Mouse (Mus musculus) midbrain, embryonic 10.5 days (tissue): ENCODE measurements around the gene Gm11397. TPM values are rescaled to one million over a fixed set of nuclear protein-coding genes. Genes with fewer than 3 reads are reported as not detected.
"Not testable (repeated sequence)": the region's sequence is repeated elsewhere in the genome, so short reads cannot be mapped to it uniquely, and the experiment has no call there.

Experiments used
- DNase-seq: peaks from one replicate; pipeline ENCODE4 v3.0.0-alpha.2; 2017; ENCODE audit warnings: low spot score
- H3K27ac ChIP-seq: fragments of 300-500 bp; sonication (generic); replicated peaks from 2 replicates; pipeline ENCODE4 v1.5.1; 2016; ENCODE audit warnings: mild to moderate bottlenecking
- H3K27me3 ChIP-seq: fragments of 300-500 bp; sonication (generic); 2 replicates; pipeline ENCODE4 v1.6.1; 2016; ENCODE audit warnings: low read depth, mild to moderate bottlenecking; ENCODE audit not compliant: poor library complexity, severe bottlenecking
- H3K36me3 ChIP-seq: fragments of 300-500 bp; sonication (generic); 2 replicates; pipeline ENCODE4 v1.6.1; 2016; ENCODE audit warnings: mild to moderate bottlenecking, moderate library complexity
- H3K4me1 ChIP-seq: fragments of 300-500 bp; sonication (generic); 2 replicates; pipeline ENCODE4 v1.6.1; 2016
- H3K4me3 ChIP-seq: fragments of 300-500 bp; sonication (generic); 2 replicates; pipeline ENCODE4 v1.5.1; 2016; ENCODE audit warnings: mild to moderate bottlenecking, moderate library complexity
- H3K9me3 ChIP-seq: fragments of 300-500 bp; sonication (generic); replicated peaks from 2 replicates; pipeline ENCODE4 v1.6.1; 2016; ENCODE audit warnings: mild to moderate bottlenecking
- WGBS: fragments of 180-500 bp; shearing (Covaris S2); methylation state at CpG from one replicate; pipeline ENCODE4 v1.1.7; 2016; 5-methylcytosine and 5-hydroxymethylcytosine counted together
- polyA plus RNA-seq: library from polyadenylated mRNA; unstranded; fragments of >200 nt; fragmentation: Nextera tagmentation; extraction: Ambion mirVana; gene quantifications from 2 replicates; pipeline ENCODE4 v1.2.1, GENCODE M21; 2016

The Gm11397 gene
- not detected in 2 replicates for polyA plus RNA-seq

GRCm38 (mm10) chr13:33395461-33395860 is at the start of gene Gm11397:
Gene Gm11397, plus strand, starts transcription at chr13:33395761.
- H3K27me3 ChIP-seq, H3K9me3 ChIP-seq, H3K27ac ChIP-seq, DNase-seq, H3K36me3 ChIP-seq, H3K4me1 ChIP-seq, H3K4me3 ChIP-seq: not testable (repeated sequence)
- 73% methylated on average over 2 of the region's 2 CpGs for WGBS

- not testable (repeated sequence) for DNase-seq, H3K36me3 ChIP-seq, H3K27ac ChIP-seq, H3K4me3 ChIP-seq, H3K4me1 ChIP-seq, H3K9me3 ChIP-seq, H3K27me3 ChIP-seq
- 93% methylated on average over 1 of the region's 1 CpGs for WGBS
These were observed 38.9 kb upstream of the Gm11397 start for GRCm38 (mm10) chr13:33356666-33357065.

GRCm38 (mm10) chr13:33432714-33433113 is 37.2 kb downstream of the Gm11397 start:
- not testable (repeated sequence) for H3K36me3 ChIP-seq, H3K27ac ChIP-seq, H3K4me1 ChIP-seq, H3K4me3 ChIP-seq, DNase-seq, H3K9me3 ChIP-seq, H3K27me3 ChIP-seq

Other genes starting within 250 kb of the Gm11397 start
- gene Serpinb9c, start 236.0 kb upstream of the Gm11397 start, polyA plus RNA-seq: not detected in 2 replicates
- not detected in 2 replicates for gene Serpinb9d, start 202.8 kb upstream of the Gm11397 start, polyA plus RNA-seq
- gene Serpinb9e, start 146.1 kb upstream of the Gm11397 start, polyA plus RNA-seq: not detected in 2 replicates
- not detected in 2 replicates for gene Serpinb9f, start 71.7 kb upstream of the Gm11397 start, polyA plus RNA-seq
- not detected in 2 replicates for gene Serpinb9g, start 89.0 kb downstream of the Gm11397 start, polyA plus RNA-seq